Mouse (Mus musculus) spleen, adult 2 months (tissue): Measurements from ENCODE around the gene Extl1. TPM values are rescaled to one million over a fixed set of nuclear protein-coding genes. Genes with fewer than 3 reads are reported as not detected.

Experiments used
- DNase-seq, 2 experiments: peaks; one replicate each; pipeline versions ENCODE4 v3.0.0 to v3.0.0-alpha.2; 2012 to 2021; ENCODE audit warnings: low spot score in 2 of 2, low read depth in 1 of 2
- H3K27ac ChIP-seq: fragments of 200-500 bp; 2 replicates; pipeline ENCODE4 v1.5.1; 2012; ENCODE audit warnings: low read length, inconsistent platforms; ENCODE audit not compliant: insufficient read depth
- H3K27me3 ChIP-seq: fragments of 200-500 bp; 2 replicates; pipeline ENCODE4 v1.6.1; 2012; ENCODE audit warnings: mild to moderate bottlenecking, moderate library complexity, low read length, inconsistent platforms; ENCODE audit not compliant: control insufficient read depth, insufficient read depth
- H3K36me3 ChIP-seq: fragments of 200-500 bp; 2 replicates; pipeline ENCODE4 v1.6.1; 2012; ENCODE audit warnings: mild to moderate bottlenecking, low read length, inconsistent platforms; ENCODE audit not compliant: control insufficient read depth, insufficient read depth
- H3K4me1 ChIP-seq: fragments of 200-500 bp; 2 replicates; pipeline ENCODE4 v1.6.1; 2011; ENCODE audit warnings: inconsistent platforms; ENCODE audit not compliant: control insufficient read depth, insufficient read depth, insufficient read length
- H3K4me3 ChIP-seq: fragments of 200-500 bp; 2 replicates; pipeline ENCODE4 v1.5.1; 2011; ENCODE audit warnings: mild to moderate bottlenecking, inconsistent platforms; ENCODE audit not compliant: insufficient read depth, insufficient read length; ENCODE audit errors: extremely low read depth
- CTCF ChIP-seq: fragments of 200-500 bp; IDR thresholded peaks from 2 replicates; pipeline ENCODE4 v1.5.1; 2011; ENCODE audit warnings: mild to moderate bottlenecking, inconsistent platforms; ENCODE audit not compliant: insufficient read depth, insufficient read length, insufficient replicate concordance; ENCODE audit errors: extremely low read depth
- POLR2A ChIP-seq: fragments of 200-500 bp; IDR thresholded peaks from 2 replicates; pipeline ENCODE4 v1.6.1; 2011; ENCODE audit warnings: low read depth, low read length, inconsistent platforms
- WGBS: fragments of 180-500 bp; shearing (Covaris S2); methylation state at CpG from one replicate; pipeline ENCODE4 v1.1.7; 2018; 5-methylcytosine and 5-hydroxymethylcytosine counted together
- polyA plus RNA-seq: library from polyadenylated mRNA; depleted of rRNA; stranded (reverse); fragments of >200 nt; gene quantifications from 2 replicates; pipeline ENCODE4 v1.2.3, GENCODE M21; 2012

Gene Extl1
- polyA plus RNA-seq, 1 experiment: 7.2 TPM

DNA sequence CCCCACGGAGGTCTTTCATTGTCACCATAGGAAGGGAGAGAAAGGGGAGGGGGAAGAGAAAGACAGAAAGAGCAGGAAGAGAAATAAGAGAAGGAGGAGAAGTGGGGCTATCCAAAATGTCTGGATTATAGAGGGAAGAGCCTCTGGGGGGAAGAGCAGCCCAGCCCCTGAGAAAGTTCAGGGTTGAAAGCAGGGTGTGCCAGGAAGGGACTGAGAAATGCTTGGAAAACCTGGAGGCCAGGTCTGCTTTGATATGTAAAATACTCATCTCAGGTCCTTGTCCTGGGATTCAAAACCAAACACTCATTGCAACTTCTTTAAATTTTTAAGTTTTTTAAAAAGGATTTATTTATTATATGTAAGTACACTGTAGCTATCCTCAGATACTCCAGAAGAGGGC lies 8.0 kb upstream of the Extl1 start:
- WGBS: 92% methylated on average over 1 of the region's 1 CpGs
- Histone ChIP-seq H3K27ac (no peak overlapping the region), H3K27me3 (no peaks in the 10 kb centered on the region), H3K4me1 (no peaks in the 10 kb centered on the region), H3K4me3 (no peak overlapping the region), H3K36me3 (no peaks in the 10 kb centered on the region)
- TF ChIP-seq POLR2A: no peak
- no peak for TF ChIP-seq CTCF
- DNase-seq: no peak

DNA sequence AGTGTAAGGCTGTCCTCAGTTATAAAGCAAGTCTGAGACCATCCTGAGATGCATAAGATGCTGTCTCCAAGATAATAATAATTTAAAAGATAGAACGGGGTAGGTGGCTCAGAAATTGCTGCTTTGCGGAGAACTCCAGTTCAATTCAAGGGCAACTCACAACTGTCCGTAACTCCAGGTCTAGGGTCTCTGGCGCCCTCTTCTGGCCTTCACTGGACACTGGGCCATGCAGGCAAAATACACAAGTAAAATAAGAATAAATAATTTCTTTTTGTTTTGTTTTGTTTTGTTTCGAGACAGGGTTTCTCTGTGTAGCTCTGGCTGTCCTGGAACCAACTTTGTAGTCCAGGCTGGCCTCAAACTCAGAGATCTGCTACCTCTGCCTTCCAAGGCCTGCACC lies 4.7 kb upstream of the Extl1 start:
- Histone ChIP-seq H3K4me3 (no peak overlapping the region), H3K27ac (no peak overlapping the region), H3K36me3 (no peaks in the 10 kb centered on the region), H3K4me1 (no peaks in the 10 kb centered on the region), H3K27me3 (no peaks in the 10 kb centered on the region)
- peak; percentile 49 to 65 for DNase-seq
- WGBS: 9% methylated on average over 5 of the region's 5 CpGs
- TF ChIP-seq CTCF: peak; percentile 78; the same call in 1 of the 2 replicates
- TF ChIP-seq POLR2A: no peak

DNA sequence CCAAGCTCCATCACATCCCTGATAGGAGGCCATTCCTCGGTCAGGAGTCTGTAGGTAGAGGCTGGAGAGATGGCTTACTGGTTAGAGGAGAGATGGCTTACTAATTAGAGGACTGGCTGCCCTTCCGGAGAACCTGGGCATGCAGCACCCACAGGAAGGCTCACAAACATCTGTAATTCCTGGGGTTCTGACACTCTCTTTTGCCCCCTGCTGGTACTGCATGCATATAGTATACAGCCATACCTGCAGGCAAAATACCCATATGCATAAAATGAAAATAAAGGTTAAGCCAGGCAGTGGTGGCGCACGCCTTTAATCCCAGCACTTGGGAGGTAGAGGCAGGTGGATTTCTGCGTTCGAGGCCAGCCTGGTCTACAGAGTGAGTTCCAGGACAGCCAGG lies 3.6 kb upstream of the Extl1 start:
- 65% methylated on average over 6 of the region's 6 CpGs for WGBS

DNA sequence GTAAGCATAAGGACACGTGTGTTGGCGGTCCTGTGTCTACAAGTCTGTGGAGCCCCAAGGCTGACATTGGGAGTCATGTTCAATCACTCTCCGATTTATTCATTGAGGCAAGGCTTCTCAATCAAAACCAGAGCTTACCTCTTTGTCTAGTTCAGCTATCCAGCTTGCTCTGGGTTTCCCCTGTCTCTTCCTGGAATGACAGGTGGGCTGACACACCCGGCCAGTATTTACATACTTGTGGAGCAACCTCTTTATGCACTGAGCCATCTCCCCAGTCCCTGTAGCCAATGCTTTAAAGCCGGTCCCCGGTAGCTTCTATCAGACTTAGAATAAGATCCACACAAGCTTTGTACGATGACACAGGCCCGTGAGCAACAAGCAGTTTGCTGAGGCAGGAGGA lies 4.1 kb downstream of the Extl1 start:
- Histone ChIP-seq H3K4me1 (no peaks in the 10 kb centered on the region), H3K4me3 (no peak overlapping the region), H3K27me3 (no peaks in the 10 kb centered on the region), H3K27ac (no peak overlapping the region), H3K36me3 (no peaks in the 10 kb centered on the region)
- DNase-seq: no peak
- WGBS: 88% methylated on average over 8 of the region's 8 CpGs
- no peak for TF ChIP-seq CTCF
- no peak for TF ChIP-seq POLR2A

More for the DNA sequence above, 3.6 kb upstream of the Extl1 start:
- Histone ChIP-seq H3K4me1 (no peaks in the 10 kb centered on the region), H3K27ac (no peak overlapping the region), H3K36me3 (no peaks in the 10 kb centered on the region), H3K4me3 (no peak overlapping the region), H3K27me3 (no peaks in the 10 kb centered on the region)
- no peak for DNase-seq
- TF ChIP-seq POLR2A: no peak
- TF ChIP-seq CTCF: 0 out of 2 replicates have a peak, but pooled peaks have one; percentile 3

DNA sequence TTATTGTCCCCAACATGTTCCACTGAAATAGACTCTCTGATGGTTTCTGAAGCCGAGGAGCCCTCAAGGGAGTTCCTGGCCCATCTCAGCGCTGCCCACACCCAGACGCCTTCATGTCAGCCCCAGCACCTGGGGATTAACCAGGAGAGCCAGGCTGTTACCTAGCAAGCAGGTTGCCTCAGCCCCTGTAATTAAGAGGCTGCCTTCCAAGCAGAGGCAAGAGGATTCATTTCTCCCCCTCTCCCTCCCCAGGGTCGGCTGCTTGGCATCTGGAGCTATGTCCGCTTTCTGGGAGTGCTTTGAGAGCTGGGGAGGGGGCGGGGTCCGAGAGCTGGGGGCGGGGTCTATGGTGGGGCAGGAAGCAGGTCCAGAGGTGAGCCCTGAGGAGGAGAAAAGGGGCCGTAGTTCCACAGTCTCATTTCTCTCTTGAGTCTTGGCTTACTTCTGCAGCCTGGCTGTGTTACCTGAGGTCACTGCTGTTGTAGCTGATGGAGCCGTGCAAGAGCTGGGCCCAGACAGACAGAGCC lies 5.5 kb downstream of the Extl1 start:
- no peak overlapping the region for H3K4me3 ChIP-seq
- no peak for DNase-seq
- no peaks in the 10 kb centered on the region for H3K27me3 ChIP-seq
- no peaks in the 10 kb centered on the region for H3K36me3 ChIP-seq
- no peaks in the 10 kb centered on the region for H3K4me1 ChIP-seq
- WGBS: 62% methylated on average over 10 of the region's 10 CpGs
- TF ChIP-seq CTCF: no peak
- TF ChIP-seq POLR2A: no peak
- no peak overlapping the region for H3K27ac ChIP-seq

DNA sequence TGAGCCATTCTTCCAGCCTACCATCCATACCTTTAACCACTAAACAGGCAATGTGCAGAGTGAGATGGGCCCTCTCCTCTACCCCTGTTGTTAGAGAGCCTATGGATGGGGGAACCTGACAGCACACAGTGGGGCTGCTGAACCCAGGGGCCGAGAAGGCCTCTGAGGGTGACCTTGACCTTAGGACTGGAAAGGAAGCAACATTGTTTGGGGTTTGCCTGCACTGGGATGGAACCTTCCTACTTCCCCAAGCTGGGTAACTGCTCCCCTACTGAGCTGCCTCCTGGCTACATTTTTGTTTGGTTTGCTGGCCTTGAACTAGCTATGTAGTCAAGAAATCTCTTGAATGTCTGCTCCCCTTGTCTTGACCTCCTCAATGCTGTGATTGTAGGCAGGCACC lies 9.3 kb downstream of the Extl1 start:
- Histone ChIP-seq H3K27ac (no peak overlapping the region), H3K4me3 (no peak overlapping the region), H3K36me3 (no peaks in the 10 kb centered on the region), H3K4me1 (peaks cover 10% of the 10 kb centered on the region; the same call in 1 of the 2 replicates), H3K27me3 (peaks cover 12% of the 10 kb centered on the region)
- TF ChIP-seq POLR2A (no peak), CTCF (no peak)
- no peak for DNase-seq
- WGBS: 64% methylated on average over 1 of the region's 1 CpGs

DNA sequence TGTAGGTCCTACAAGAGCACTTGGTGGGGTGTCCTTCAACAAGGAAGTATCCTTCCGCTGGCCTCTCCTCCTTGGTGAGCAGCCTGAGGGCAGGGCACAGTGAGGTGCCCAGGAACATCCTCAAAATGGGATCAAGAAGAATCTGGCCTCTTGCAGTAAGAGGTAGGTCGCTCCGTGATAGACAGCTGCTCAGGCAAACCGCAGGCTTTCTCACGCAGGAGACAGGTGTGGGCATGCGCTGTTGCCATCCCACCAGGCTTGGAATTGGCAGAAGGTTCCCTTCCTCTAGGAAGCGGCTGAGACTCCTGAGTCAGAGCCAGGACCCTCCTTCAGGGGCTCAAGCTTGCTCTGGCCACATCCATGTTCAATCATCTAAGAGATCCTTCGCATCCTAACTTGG lies 10.4 kb downstream of the Extl1 start:
- no peak overlapping the region for H3K27ac ChIP-seq
- TF ChIP-seq POLR2A: no peak
- TF ChIP-seq CTCF: no peak
- peaks cover 12% of the 10 kb centered on the region for H3K27me3 ChIP-seq
- WGBS: 91% methylated on average over 8 of the region's 8 CpGs
- H3K4me1 ChIP-seq: peaks cover 10% of the 10 kb centered on the region; the same call in 1 of the 2 replicates
- H3K4me3 ChIP-seq: no peak overlapping the region
- no peak for DNase-seq
- no peaks in the 10 kb centered on the region for H3K36me3 ChIP-seq
